Mouse (Mus musculus) heart, postnatal 0 days (tissue): ENCODE data around the gene Chat.

ENCODE experiments used
- CTCF ChIP-seq: IDR thresholded peaks from 2 replicates; pipeline ENCODE4 v1.5.1; 2016; ENCODE audit warnings: antibody characterized with exemption, control low read depth, low read depth
- EP300 ChIP-seq: IDR thresholded peaks from 2 replicates; pipeline ENCODE4 v1.6.1; 2016; ENCODE audit warnings: antibody characterized with exemption, low read depth

DNA sequence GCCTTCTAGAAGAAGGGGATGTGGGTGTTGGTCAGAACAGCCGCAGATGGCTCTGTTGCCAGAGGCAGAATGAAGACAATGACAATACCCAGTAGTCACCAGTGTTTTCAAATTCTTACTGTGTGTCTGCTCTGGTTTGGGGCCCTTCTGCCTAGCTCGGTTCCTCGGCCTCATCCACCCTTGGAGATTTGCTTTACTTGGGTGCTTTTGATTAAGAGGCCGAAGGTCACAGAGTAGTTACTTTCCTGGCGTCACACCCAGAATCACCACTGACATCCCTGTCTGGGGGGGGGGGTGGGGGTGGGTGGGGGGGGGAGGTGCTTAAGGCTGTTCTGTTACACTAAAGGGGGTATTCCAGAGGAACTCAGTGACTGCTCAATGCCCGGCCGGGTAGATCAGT, 101.4 kb downstream of the Chat start:
- no peak for TF ChIP-seq CTCF
- TF ChIP-seq EP300 = no peak
